Mouse (Mus musculus) liver, embryonic 11.5 days (tissue): Measurements from ENCODE around the gene Doc2g. TPM values are rescaled to one million over a fixed set of nuclear protein-coding genes. Genes with fewer than 3 reads are reported as not detected.

Source experiments
- ATAC-seq: fragments of 200-750 bp; cut with Nextera tagmentation; replicated peaks from 2 replicates; pipeline ENCODE4 v1.8.0; 2017; ENCODE audit warnings: moderate number of reproducible peaks, mild to moderate bottlenecking, moderate TSS enrichment, moderate library complexity; ENCODE audit not compliant: low FRiP score
- DNase-seq: peaks from one replicate; pipeline ENCODE4 v3.0.0-alpha.2; 2017; ENCODE audit warnings: low spot score
- H3K27ac ChIP-seq: fragments of 300-500 bp; sonication (generic); 2 replicates; pipeline ENCODE4 v1.5.1; 2014; ENCODE audit warnings: mild to moderate bottlenecking, low read depth, low read length, control low read depth
- H3K27me3 ChIP-seq: fragments of 300-500 bp; sonication (generic); replicated peaks from 2 replicates; pipeline ENCODE4 v1.6.1; 2014; ENCODE audit warnings: low read length, mixed read lengths; ENCODE audit not compliant: control insufficient read depth, insufficient read depth
- H3K36me3 ChIP-seq: fragments of 300-500 bp; sonication (generic); 2 replicates; pipeline ENCODE4 v1.6.1; 2014; ENCODE audit warnings: mild to moderate bottlenecking, low read length, moderate library complexity, mixed read lengths; ENCODE audit not compliant: control insufficient read depth, insufficient read depth
- H3K4me1 ChIP-seq: fragments of 300-500 bp; sonication (generic); replicated peaks from 2 replicates; pipeline ENCODE4 v1.6.1; 2014; ENCODE audit warnings: low read length, mixed read lengths; ENCODE audit not compliant: control insufficient read depth, insufficient read depth
- H3K4me2 ChIP-seq: fragments of 300-500 bp; sonication (generic); 2 replicates; pipeline ENCODE4 v1.6.1; 2014; ENCODE audit warnings: mild to moderate bottlenecking, control low read depth, moderate library complexity
- H3K4me3 ChIP-seq: fragments of 300-500 bp; sonication (generic); 2 replicates; pipeline ENCODE4 v1.5.1; 2014; ENCODE audit warnings: low read depth, low read length, control low read depth
- H3K9ac ChIP-seq: fragments of 300-500 bp; sonication (generic); 2 replicates; pipeline ENCODE4 v1.6.1; 2014; ENCODE audit warnings: low read depth, low read length, control low read depth
- H3K9me3 ChIP-seq: fragments of 300-500 bp; sonication (generic); 2 replicates; pipeline ENCODE4 v1.6.1; 2016; ENCODE audit warnings: low read length, inconsistent platforms, mixed read lengths; ENCODE audit not compliant: control insufficient read depth
- WGBS: fragments of 180-500 bp; shearing (Covaris S2); extraction: QIAGEN DNeasy Blood & Tissue Kit; methylation state at CpG from one replicate; pipeline ENCODE4 v1.1.7; 2014; 5-methylcytosine and 5-hydroxymethylcytosine counted together
- polyA plus RNA-seq: library from polyadenylated mRNA; unstranded; fragments of >200 nt; fragmentation: Nextera tagmentation; extraction: Ambion mirVana; gene quantifications from 2 replicates; pipeline ENCODE4 v1.2.1, GENCODE M21; 2014

The Doc2g gene
- polyA plus RNA-seq, 1 experiment from 2014 or later: 4.1 TPM

DNA sequence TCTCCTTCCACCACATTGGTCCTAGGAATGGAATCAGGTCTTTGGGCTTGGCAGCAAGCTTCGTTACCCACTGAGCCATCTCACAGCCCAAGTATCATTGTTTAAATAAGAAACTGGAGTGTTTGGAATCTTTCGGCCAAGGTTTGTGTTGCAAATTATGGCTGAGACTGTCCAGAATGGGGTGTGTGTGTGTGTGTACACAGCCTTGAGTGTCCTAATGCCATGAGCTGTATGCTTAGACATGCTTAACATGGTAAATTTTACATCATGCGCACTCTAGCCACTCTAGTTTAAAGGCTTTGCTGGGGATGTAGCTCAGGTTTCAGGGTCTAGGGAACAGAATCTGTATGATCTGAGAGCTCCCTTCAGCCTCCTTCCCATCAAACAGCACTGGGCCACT lies 7.6 kb upstream of the Doc2g start:
- no peak for ATAC-seq

DNA sequence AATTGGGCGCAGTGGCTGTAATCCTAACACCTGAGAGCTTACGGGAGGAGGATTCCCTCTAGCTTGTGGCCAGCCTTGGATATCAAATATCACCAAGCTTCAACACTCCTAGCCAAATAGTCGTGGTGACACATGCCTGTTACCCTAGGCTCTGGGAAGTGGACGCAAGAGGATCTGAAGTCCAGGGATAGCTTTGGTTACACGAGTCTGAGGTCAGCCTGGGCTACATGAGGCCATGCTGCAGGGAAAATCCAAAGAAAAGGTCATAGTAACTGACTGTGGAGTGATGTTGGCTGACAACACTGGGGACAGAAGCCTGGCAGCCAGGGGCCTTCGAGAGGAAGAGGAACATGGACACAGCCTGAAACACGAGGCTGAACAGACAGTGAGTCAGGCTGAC lies 7.0 kb upstream of the Doc2g start:
- Histone ChIP-seq H3K9ac (no peak overlapping the region), H3K4me1 (peaks cover 14% of the 10 kb centered on the region), H3K27ac (no peak overlapping the region), H3K9me3 (no peaks in the 10 kb centered on the region), H3K36me3 (no peaks in the 10 kb centered on the region), H3K4me3 (no peak overlapping the region), H3K4me2 (no peak overlapping the region), H3K27me3 (no peaks in the 10 kb centered on the region)
- 69% methylated on average over 7 of the region's 7 CpGs for WGBS
- ATAC-seq (no peak), DNase-seq (no peak)

More for the DNA sequence above, 7.6 kb upstream of the Doc2g start:
- peaks cover 12% of the 10 kb centered on the region for H3K4me1 ChIP-seq
- no peaks in the 10 kb centered on the region for H3K27me3 ChIP-seq
- WGBS: 86% methylated on average over 3 of the region's 3 CpGs
- no peaks in the 10 kb centered on the region for H3K36me3 ChIP-seq
- H3K4me3 ChIP-seq: no peak overlapping the region
- no peak overlapping the region for H3K27ac ChIP-seq
- no peak overlapping the region for H3K9ac ChIP-seq
- H3K9me3 ChIP-seq: no peaks in the 10 kb centered on the region
- H3K4me2 ChIP-seq: no peak overlapping the region
- DNase-seq: no peak

DNA sequence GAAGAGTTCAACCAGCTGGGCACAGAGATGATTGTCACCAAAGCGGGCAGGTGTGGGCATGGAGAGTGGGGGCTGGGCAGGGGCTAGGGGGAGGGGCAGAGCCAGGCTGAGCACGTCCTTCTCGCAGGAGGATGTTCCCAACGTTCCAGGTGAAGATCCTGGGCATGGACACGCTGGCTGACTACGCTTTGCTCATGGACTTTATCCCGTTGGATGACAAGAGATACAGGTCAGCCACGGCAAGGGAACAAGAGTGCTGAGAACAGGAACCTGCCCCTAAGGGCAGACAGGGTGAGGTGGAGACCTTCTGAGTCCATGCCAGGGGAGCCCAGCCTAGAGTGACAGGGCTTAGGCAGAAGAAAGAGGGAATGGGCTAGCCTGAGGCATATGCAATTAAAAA lies 6.4 kb upstream of the Doc2g start:
- Histone ChIP-seq H3K4me2 (no peak overlapping the region), H3K4me3 (no peak overlapping the region), H3K4me1 (peaks cover 17% of the 10 kb centered on the region), H3K36me3 (no peaks in the 10 kb centered on the region), H3K9ac (no peak overlapping the region), H3K27ac (no peak overlapping the region), H3K9me3 (no peaks in the 10 kb centered on the region), H3K27me3 (no peaks in the 10 kb centered on the region)
- DNase-seq (no peak), ATAC-seq (no peak)
- 75% methylated on average over 8 of the region's 8 CpGs for WGBS

GRCm38 (mm10) chr19:3997231-3997630 lies 5.9 kb upstream of the Doc2g start:
- 49% methylated on average over 8 of the region's 8 CpGs for WGBS
- no peak overlapping the region for H3K4me3 ChIP-seq
- ATAC-seq: no peak
- no peak for DNase-seq
- no peaks in the 10 kb centered on the region for H3K36me3 ChIP-seq
- H3K9me3 ChIP-seq: no peaks in the 10 kb centered on the region
- peaks cover 17% of the 10 kb centered on the region for H3K4me1 ChIP-seq
- no peak overlapping the region for H3K27ac ChIP-seq
- H3K4me2 ChIP-seq: no peak overlapping the region
- no peak overlapping the region for H3K9ac ChIP-seq
- no peaks in the 10 kb centered on the region for H3K27me3 ChIP-seq

- Histone ChIP-seq H3K9ac (no peak overlapping the region), H3K27me3 (no peaks in the 10 kb centered on the region), H3K36me3 (no peaks in the 10 kb centered on the region), H3K4me2 (no peak overlapping the region), H3K4me1 (peaks cover 17% of the 10 kb centered on the region), H3K4me3 (no peak overlapping the region), H3K9me3 (no peaks in the 10 kb centered on the region), H3K27ac (no peak overlapping the region)
- ATAC-seq: no peak
- DNase-seq: no peak
- 72% methylated on average over 8 of the region's 8 CpGs for WGBS
These were observed 4.8 kb upstream of the Doc2g start for GRCm38 (mm10) chr19:3998335-3998734.

- Histone ChIP-seq H3K36me3 (no peaks in the 10 kb centered on the region), H3K27me3 (no peaks in the 10 kb centered on the region; the same call in 1 of the 2 replicates), H3K9me3 (no peaks in the 10 kb centered on the region), H3K4me2 (peak overlapping the region; percentile 90), H3K4me1 (peaks cover 17% of the 10 kb centered on the region), H3K4me3 (peak overlapping the region; percentile 81), H3K27ac (no peak overlapping the region), H3K9ac (peak overlapping the region; percentile 18; the same call in 1 of the 2 replicates)
- DNase-seq (no peak), ATAC-seq (no peak)
- 81% methylated on average over 9 of the region's 9 CpGs for WGBS
These were observed 3.9 kb upstream of the Doc2g start for GRCm38 (mm10) chr19:3999121-3999730.

DNA sequence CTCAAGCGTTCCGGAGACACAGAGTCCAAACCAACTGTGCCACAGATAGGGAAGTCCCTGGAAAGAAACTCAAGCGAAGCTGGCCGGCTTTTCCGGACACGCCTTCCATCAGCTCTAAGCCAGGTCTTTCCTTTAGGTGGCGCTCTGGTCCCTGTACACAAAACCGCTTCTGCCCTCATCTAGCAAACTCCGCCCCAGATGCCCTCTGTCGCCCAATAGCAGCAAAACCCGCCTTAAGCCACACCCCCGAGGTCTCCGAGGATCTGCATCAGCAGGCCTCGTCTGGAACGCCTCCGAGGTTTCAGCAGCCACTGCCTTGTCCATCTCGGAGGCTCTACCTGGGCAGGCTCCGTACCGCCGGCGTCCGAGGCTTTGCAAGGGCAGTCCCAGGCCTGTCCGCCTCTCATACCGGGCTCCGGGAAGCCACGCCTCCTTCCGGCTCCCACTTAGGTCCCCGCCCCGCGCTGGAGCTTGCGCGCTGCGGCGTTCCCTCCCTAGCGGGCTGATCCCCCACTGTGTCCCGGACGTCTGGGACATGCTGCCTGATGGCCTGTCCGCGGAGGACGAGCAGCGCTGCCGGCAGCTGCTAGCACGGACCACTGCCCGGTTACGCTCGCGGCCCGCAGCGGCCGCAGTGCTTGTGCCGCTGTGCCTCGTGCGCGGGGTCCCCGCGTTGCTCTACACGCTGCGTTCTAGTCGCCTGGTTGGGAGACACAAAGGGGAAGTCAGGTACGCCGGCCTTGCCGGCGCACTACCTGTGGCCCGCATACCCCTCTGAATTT lies 2.8 kb upstream of the Doc2g start, which contains the start of the genes Nudt8 and Gm49405:
Gene Nudt8, plus strand, starts transcription at position 462 of the 782 bp plus-strand sequence.
Gene Gm49405, plus strand, starts transcription at position 508 of the 782 bp plus-strand sequence.
- peak; percentile 88 for ATAC-seq
- Histone ChIP-seq H3K9me3 (no peaks in the 10 kb centered on the region), H3K4me3 (peak within 1 kb of the TSS; percentile 81), H3K9ac (peak within 1 kb of the TSS; percentile 97), H3K27ac (peak within 1 kb of the TSS; percentile 97), H3K4me2 (peak within 1 kb of the TSS; percentile 90), H3K27me3 (no peaks in the 10 kb centered on the region; the same call in 1 of the 2 replicates), H3K4me1 (peaks cover 14% of the 10 kb centered on the region), H3K36me3 (no peaks in the 10 kb centered on the region)
- peak; percentile 96 for DNase-seq
- under 1% methylated on average over 64 of the region's 64 CpGs for WGBS

- WGBS: 20% methylated on average over 17 of the region's 17 CpGs
- ATAC-seq (peak; percentile 21; the same call in 1 of the 2 replicates), DNase-seq (peak; percentile 54)
- peak overlapping the region; percentile 97 for H3K27ac ChIP-seq
- H3K9ac ChIP-seq: peak overlapping the region; percentile 97
- H3K4me3 ChIP-seq: peak overlapping the region; percentile 81
- H3K9me3 ChIP-seq: no peaks in the 10 kb centered on the region
- peaks cover 4% of the 10 kb centered on the region for H3K36me3 ChIP-seq
- H3K27me3 ChIP-seq: no peaks in the 10 kb centered on the region; the same call in 1 of the 2 replicates
- peaks cover 13% of the 10 kb centered on the region for H3K4me1 ChIP-seq
- H3K4me2 ChIP-seq: peak overlapping the region; percentile 90
These were observed 2.1 kb upstream of the Doc2g start for GRCm38 (mm10) chr19:4000949-4001525.
